Mouse (Mus musculus): ENCODE data around the gene Oxsr1.

- TF ChIP-seq TAL1 (IDR thresholded peaks at IDR 0.05; ENCODE audit: low read length) (no peak), GATA1 (IDR thresholded peaks at IDR 0.05; ENCODE audit: low read length) (no peak)
These were observed 64.1 kb downstream of the Oxsr1 start for GRCm38 (mm10) chr9:119258128-119258527.
